Mouse (Mus musculus) CD8-positive naive resting alpha-beta T cell, adult 57 days (primary cell): ENCODE data around the gene Bricd5. TPM values are rescaled to one million over a fixed set of nuclear protein-coding genes. Genes with fewer than 3 reads are reported as not detected.

Experiments used
- total RNA-seq: library from RNA; stranded (reverse); gene quantifications from one replicate; pipeline ENCODE4 v1.2.4, GENCODE M21; 2023

Bricd5 gene
- 0.80 TPM for total RNA-seq

GRCm38 (mm10) chr17:24473612-24474275 is at the start of gene Bricd5:
Gene Bricd5 (plus strand): TSS chr17:24473884.

GRCm38 (mm10) chr17:24426471-24427169 is 47.1 kb upstream of the Bricd5 start, which contains the start of gene Eci1:
Gene Eci1 (plus strand): TSS chr17:24426641.

GRCm38 (mm10) chr17:24442632-24443155 is 31.0 kb upstream of the Bricd5 start, which contains the start of gene Dnase1l2:
Gene Dnase1l2 (minus strand): TSS chr17:24443105.

GRCm38 (mm10) chr17:24469910-24470602 is 3.6 kb upstream of the Bricd5 start, which contains the start of the genes E4f1 and Pgp:
Gene E4f1 (minus strand): TSS chr17:24470313.
Gene Pgp (plus strand): TSS chr17:24470392.

GRCm38 (mm10) chr17:24478663-24479380 is 5.1 kb downstream of the Bricd5 start, which contains the start of gene Mlst8:
Gene Mlst8 (minus strand): TSS chr17:24479078.

GRCm38 (mm10) chr17:24488186-24488661 is 14.5 kb downstream of the Bricd5 start, which contains the start of gene Caskin1:
Gene Caskin1 (plus strand): TSS chr17:24488601.

Other genes with a start within 250 kb of the Bricd5 start
- gene Ccnf, start 222.4 kb upstream of the Bricd5 start, total RNA-seq: 5.2 TPM
- 0.12 TPM for gene Abca17, start 122.8 kb upstream of the Bricd5 start, total RNA-seq
- 49.1 TPM for gene Abca3, start 121.9 kb upstream of the Bricd5 start, total RNA-seq
- gene Rnps1, start 59.3 kb upstream of the Bricd5 start, total RNA-seq: 150 TPM
- gene Eci1, start 47.2 kb upstream of the Bricd5 start, total RNA-seq: 14.9 TPM
- 4.8 TPM for gene Dnase1l2, start 30.8 kb upstream of the Bricd5 start, total RNA-seq
- 73.9 TPM for gene E4f1, start 3.6 kb upstream of the Bricd5 start, total RNA-seq
- 14.1 TPM for gene Pgp, start 3.5 kb upstream of the Bricd5 start, total RNA-seq
- 23.8 TPM for gene Mlst8, start 5.2 kb downstream of the Bricd5 start, total RNA-seq
- gene Caskin1, start 14.7 kb downstream of the Bricd5 start, total RNA-seq: not detected
- gene Traf7, start 54.1 kb downstream of the Bricd5 start, total RNA-seq: 183 TPM
- 2.7 TPM for gene Rab26, start 60.3 kb downstream of the Bricd5 start, total RNA-seq
- gene Pkd1, start 76.0 kb downstream of the Bricd5 start, total RNA-seq: 74.3 TPM
- gene Tsc2, start 158.7 kb downstream of the Bricd5 start, total RNA-seq: 70.5 TPM
- gene Nthl1, start 158.8 kb downstream of the Bricd5 start, total RNA-seq: 4.3 TPM
- not detected for gene Slc9a3r2, start 176.4 kb downstream of the Bricd5 start, total RNA-seq
- gene Npw, start 184.6 kb downstream of the Bricd5 start, total RNA-seq: not detected
- 62.1 TPM for gene Zfp598, start 195.8 kb downstream of the Bricd5 start, total RNA-seq
- not detected for gene Syngr3, start 216.1 kb downstream of the Bricd5 start, total RNA-seq
- 12.7 TPM for gene Gfer, start 222.3 kb downstream of the Bricd5 start, total RNA-seq
- gene Noxo1, start 222.3 kb downstream of the Bricd5 start, total RNA-seq: 2.0 TPM
- gene Tbl3, start 233.8 kb downstream of the Bricd5 start, total RNA-seq: 26.6 TPM
- not detected for gene Rnf151, start 244.2 kb downstream of the Bricd5 start, total RNA-seq
- gene Rps2, start 244.2 kb downstream of the Bricd5 start, total RNA-seq: 1,667 TPM